Mouse (Mus musculus) cerebellum, adult 2 months (tissue): ENCODE data around the gene Rnls.

Source experiments
- CTCF ChIP-seq: fragments of 200-500 bp; IDR thresholded peaks from 2 replicates; pipeline ENCODE4 v1.5.1; 2011; ENCODE audit warnings: low read depth, mild to moderate bottlenecking, control low read depth, low read length, moderate library complexity, borderline replicate concordance; ENCODE audit not compliant: insufficient read depth
- POLR2A ChIP-seq: fragments of 200-500 bp; IDR thresholded peaks from 2 replicates; pipeline ENCODE4 v1.6.1; 2011; ENCODE audit warnings: low read length, control low read depth, borderline replicate concordance; ENCODE audit not compliant: insufficient read depth

DNA sequence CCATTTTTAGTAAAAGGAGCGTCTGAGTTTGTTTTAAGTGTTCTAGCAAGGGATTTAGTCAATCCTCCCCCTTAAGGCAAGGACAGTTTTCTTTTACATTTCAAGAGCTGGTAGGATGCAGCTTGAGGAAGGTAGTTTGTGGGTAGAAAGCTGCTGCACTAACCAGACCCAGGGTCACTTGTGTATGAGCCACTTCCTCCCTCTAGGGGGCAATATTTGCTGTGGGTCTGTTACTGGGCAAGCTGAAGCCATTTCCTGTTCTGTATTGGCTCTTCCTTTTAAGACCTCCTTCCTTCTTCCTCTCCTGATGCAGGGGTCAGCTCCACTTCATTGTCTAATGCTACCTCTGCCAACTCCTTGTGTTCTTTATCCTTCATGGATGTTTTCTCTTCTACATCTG is 273.2 kb downstream of the Rnls start:
- TF ChIP-seq POLR2A (no peak), CTCF (no peak)
